Mouse (Mus musculus) adrenal gland, postnatal 25 days (tissue): ENCODE results near the gene Rprd2. TPM values are rescaled to one million over a fixed set of nuclear protein-coding genes. Genes with fewer than 3 reads are reported as not detected.
"Not testable (repeated sequence)": the region's sequence is repeated elsewhere in the genome, so short reads cannot be mapped to it uniquely, and the experiment has no call there.

Experiments
- DNase-seq: peaks from one replicate; pipeline ENCODE4 v3.0.0; 2021; ENCODE audit warnings: mixed read lengths
- total RNA-seq: library from RNA; stranded (reverse); gene quantifications from 2 replicates; pipeline ENCODE4 v1.2.3, GENCODE M21; 2021

Gene Rprd2
- total RNA-seq, 1 experiment from 2014 or later = 54.9 TPM

DNA sequence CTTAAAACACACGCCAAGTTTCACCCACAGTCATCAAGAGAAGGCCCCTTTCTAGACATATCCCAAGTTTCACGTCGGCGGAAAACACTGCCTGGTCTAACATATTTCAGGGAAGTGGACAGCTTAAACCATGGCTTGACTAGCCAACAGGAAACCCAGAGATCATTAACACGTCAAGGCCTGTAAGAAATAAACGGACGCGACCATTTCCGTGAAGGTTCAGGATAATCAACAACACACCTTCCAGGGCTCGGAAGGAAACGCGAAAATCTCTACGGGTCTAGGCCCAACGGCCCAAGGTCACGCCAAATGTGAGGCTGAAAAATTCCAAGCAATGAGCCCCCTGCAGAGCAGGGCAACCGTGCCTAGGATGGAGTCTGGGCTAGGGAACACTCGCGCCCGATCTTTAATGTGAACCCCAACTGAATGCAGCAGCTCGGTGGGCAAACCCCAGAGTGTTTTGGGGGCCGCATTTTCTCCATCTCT is 594 bp downstream of the Rprd2 start:
- DNase-seq = peak; percentile 37

GRCm38 (mm10) chr3:95816681-95817080 is 2.0 kb downstream of the Rprd2 start:
- no peak for DNase-seq

DNA sequence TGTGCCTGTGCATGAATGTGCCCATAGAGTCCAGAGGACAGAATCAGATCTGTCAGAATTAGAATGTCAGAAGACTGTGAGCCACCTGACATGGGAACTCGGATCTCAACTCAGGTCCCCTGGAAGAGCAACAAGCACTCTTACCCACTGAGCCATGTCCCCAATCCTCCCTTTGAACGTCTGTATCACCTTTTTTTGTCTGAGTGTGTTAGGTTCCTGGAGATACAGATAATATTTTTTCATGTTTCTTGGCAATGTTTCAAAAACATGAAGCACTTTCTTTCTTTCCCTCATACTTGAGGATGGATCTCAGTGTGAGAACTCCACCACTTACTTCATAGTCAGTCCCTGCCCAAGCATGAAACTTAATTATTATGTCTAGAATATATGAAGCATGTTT is 10.3 kb downstream of the Rprd2 start:
- DNase-seq = no peak

GRCm38 (mm10) chr3:95807630-95808029 is 11.0 kb downstream of the Rprd2 start:
- DNase-seq = not testable (repeated sequence)

GRCm38 (mm10) chr3:95806677-95807076 is 12.0 kb downstream of the Rprd2 start:
- DNase-seq = no peak

GRCm38 (mm10) chr3:95803851-95804250 is 14.8 kb downstream of the Rprd2 start:
- no peak for DNase-seq

- no peak for DNase-seq
Measured at GRCm38 (mm10) chr3:95798756-95799155, 19.9 kb downstream of the Rprd2 start.

DNA sequence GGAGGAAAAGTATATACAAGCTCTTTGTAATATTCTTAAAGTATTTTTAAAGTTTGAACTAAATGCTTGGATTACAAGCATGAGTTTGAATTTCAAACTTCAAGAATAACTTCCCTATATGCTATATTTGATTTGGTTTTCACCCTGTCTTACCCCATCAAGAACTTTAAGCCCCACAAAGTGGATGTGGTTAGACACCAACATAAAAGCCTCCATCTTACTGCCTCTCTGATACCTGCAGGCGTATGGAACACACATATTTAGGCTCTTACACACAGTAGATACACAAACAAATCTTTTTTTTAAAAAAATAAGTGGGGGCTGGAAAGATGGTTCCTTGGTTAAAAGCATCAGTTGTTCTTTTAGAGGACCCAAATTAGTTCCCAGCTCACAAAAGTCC is 24.4 kb downstream of the Rprd2 start:
- no peak for DNase-seq

DNA sequence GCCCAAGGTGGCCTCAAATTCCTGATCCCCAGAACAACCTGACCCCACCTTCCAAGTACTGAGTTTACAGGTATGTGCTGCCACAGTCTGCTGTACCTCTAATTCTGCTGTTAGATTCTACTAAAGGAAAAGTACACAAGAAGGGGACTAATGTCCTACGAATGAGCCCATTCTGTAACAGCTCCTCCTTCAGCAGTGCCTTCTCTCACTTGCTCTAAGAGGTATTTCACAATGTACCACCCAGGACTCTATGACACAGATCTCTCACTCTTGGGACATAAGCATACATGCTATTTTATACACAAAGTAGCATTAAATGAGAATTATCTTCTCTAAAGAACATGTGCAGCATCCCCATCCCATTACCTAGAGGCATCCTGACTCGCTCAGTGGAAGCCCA is 25.0 kb downstream of the Rprd2 start:
- DNase-seq = no peak

- no peak for DNase-seq
Measured at GRCm38 (mm10) chr3:95785501-95785900, 33.2 kb downstream of the Rprd2 start.

DNA sequence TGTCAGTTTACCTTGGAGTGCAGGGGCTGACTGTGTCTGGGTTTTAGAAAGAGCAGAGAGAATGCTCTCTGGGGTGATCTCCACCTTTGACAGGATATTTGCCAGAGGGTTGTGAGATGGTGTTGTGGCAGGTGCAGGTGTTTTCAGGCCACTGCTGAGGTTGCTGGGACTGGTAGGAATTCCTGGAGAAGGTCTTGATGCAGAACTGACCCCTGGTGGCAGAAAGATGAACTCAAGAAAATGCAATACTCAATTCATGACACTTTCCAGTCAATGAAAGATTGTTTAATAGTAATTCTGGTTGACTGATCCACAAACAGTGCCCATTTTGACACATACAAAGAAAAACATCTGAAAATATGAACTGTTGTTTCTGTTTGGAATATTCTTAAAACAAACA is 46.7 kb downstream of the Rprd2 start:
- no peak for DNase-seq

DNA sequence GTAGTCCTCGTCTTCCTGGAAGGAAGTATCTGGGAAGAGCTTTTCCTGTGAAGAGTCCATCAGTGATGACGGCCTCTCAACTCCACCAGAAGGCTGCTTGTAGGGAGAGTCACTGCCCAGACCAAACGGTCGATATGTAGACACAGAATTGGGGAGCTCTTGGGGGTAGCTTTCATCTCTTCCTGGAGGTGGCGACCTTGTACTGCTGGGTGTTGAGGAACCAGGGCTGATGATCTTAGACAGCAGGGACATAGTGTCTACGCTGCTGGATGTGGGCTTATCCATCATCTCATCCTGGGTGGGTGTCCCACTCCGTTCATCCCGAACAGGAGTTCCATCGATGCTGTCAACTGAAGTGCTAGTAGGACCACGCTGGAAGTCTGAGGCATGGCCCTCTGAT is 53.1 kb downstream of the Rprd2 start:
- DNase-seq = no peak

DNA sequence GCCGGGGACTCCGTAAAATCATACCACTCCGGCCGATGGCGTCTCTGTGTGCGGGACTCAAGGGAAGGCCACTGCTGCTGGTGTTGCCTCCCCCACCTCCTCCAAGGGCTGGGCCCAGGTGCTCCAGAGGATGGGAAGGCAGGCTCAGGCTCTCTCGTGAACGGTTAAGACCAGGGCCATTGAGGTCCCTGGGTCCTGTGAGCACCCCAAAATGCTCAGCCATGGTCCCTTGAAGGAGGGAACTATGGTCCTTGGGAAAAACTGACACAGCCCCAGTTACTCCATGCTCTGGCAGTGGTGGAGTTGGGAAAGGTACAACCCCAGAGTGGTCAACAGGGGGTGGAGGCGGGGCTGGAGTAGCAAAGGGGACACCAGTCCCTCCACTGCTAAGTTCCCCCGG is 54.9 kb downstream of the Rprd2 start:
- no peak for DNase-seq

GRCm38 (mm10) chr3:95762961-95763360 is 55.7 kb downstream of the Rprd2 start:
- DNase-seq = no peak

- DNase-seq = no peak
Measured at GRCm38 (mm10) chr3:95761771-95762170, 56.9 kb downstream of the Rprd2 start.

- no peak for DNase-seq
Measured at GRCm38 (mm10) chr3:95760656-95761055, 58.0 kb downstream of the Rprd2 start.

- no peak for DNase-seq
Measured at GRCm38 (mm10) chr3:95760106-95760505, 58.6 kb downstream of the Rprd2 start, which contains the start of gene Tars2. Gene Tars2, minus strand, starts transcription at chr3:95760206.

GRCm38 (mm10) chr3:95758467-95759218 is 60.0 kb downstream of the Rprd2 start:
- no peak for DNase-seq

DNA sequence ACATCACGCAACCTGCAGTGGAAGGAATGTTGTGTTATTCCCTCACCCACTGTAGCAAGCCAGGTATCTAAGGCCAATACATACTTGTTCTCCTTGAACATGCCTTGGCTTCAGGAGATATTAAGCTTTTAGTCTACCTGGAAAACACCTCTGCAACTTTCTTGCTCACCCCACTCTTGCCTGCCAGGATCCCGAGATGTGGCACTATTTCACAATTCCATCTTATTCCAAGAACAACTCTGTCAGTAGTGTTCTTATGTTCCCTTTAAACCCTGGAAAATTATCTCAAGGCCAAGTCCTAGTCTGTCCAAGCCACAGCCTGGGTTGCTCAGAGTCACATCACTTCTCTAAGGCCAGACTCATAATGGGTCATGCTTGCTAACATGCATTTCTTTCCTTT is 61.9 kb downstream of the Rprd2 start:
- no peak for DNase-seq

DNA sequence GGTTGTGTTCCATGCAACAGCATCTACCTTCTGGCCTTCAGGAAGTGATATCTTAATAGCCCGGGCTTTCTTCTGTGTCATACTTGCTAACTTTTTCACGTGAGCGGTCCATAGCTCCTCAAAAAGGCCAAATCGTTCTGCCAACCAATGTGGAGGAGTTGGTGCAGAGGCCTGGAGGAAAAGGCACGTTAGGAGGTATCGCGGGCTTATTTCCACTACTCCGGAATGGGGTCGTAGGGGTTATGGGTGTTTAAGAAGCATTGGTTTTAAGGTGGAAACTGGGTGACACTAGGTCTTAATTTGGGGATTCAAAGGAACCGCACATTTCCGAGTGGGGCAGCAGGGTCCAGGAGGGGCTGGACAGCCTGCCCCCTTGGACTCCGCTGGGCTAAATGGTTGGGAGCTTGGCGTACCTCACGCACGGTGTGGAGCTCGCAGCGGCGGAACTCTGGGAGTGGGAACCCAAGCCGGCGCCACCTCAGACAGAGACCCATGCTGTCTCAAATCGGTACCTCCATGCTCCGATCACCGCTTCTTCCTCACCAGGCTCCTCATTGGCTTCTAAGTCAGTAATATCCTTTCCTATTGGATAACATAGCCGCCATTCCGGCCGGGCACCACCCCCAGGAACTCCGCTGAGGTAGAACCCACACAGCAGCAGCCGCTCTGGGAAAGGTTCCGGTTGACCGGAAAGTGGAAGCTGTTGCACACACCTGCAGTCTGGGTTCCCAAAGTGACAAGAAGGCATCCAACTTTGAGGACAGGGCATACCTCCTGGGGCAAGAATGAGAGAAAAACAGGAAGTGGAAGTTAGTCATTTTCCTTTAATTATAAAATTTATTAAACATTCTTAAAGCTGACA is 64.1 kb downstream of the Rprd2 start:
- DNase-seq = peak; percentile 89

DNA sequence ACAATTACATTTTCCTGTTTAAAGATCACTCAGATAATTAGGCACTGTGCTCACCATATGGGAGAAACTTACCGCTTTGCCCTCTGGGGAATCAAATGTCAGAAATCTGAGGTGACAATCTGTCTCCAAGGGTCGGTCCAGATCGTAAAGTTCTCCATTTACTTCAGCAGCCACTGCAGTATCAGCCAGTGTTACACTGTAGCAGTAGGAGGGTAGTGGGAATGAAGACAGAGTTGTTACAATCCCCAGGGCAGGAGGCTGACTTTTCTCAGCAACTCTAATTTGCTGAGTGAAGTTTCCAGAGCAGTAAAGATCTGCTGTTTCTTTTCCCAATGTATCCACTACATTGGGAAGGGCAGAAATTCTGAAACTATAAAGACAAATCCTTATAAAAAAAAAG is 65.7 kb downstream of the Rprd2 start:
- no peak for DNase-seq

- no peak for DNase-seq
Measured at GRCm38 (mm10) chr3:95740406-95740805, 78.3 kb downstream of the Rprd2 start.

DNA sequence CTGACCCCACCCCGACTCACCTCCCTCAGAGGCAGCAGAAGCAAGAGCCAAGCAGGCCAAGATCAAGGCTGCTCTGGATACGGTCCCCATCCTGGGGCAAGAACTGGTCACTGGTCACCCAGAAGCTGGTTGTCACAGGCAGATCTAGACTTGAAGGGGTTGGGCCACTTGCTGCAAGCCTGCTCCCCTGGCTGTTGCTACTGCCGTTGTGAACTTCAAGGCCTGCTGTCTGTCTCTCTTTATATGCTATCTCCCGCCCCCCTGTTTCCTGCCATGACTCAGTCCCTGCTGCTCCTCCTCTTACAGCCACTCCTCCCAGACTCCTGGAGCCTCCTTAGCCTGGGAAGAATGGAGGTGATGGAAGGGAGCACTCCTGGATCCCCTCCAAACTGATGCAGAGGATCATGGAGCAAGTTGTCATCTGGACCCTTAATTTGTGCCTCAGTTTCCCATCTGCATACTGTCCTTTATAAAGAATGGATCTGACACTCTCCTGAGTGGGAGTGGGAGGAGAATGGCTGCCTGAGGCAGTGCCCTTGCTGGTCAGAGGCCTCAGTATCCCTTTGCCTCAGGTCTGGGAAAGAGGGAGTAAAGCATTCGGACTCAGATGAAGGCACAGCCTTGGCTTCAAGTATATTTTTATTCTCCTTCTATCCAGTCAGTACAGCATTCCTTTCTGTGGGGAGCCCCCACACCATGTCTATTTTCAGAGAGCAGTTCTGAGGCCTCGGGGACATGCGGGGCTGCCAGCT is 79.1 kb downstream of the Rprd2 start, which contains the start of gene Ecm1:
Gene Ecm1, minus strand, starts transcription at position 217 of the 752 bp plus-strand sequence.
- peak; percentile 78 for DNase-seq
